Mouse (Mus musculus): ENCODE measurements around the gene Pnliprp2.

GRCm38 (mm10) chr19:58750822-58751221 is 8.7 kb upstream of the Pnliprp2 start:
- TF ChIP-seq CTCF (IDR thresholded peaks at IDR 0.05; ENCODE audit: borderline replicate concordance, insufficient read depth, low read depth, low read length), result no peak
- TF ChIP-seq POLR2A (IDR thresholded peaks at IDR 0.05; ENCODE audit: borderline replicate concordance, insufficient read depth, low read length), result no peak

Measured in cerebellum, adult 2 months (tissue).